ENCODE assay signal across 8 mouse cellular contexts in the genomic region with DNA sequence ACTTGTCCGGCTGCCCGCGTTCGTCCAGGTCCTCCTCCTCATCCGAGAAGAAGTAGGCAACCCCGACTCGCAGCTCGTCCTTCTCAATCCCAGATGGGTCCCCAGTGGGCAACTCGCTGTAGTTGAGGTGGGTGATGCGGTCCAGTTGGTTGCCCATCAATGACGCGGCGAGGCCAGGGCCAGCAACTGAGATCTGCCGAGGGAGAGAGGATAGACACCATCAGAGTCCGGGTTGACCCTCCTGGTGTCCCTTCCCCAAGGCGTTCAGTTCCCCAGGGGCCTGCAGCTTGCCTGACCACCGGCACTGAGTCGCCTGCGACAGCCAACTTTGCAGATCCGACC. TPM values are rescaled to one million over a fixed set of nuclear protein-coding genes. Genes with fewer than 3 reads are reported as not detected.
A peak's percentile ranks its signal among the peaks of the same experiment; 100 is the strongest.
DNase-seq lines count a peak whose midpoint lies in the region; ATAC-seq and TF ChIP-seq lines count a peak whose summit lies in the region.

No protein-coding gene starts in this region.

- H3K36me3 ChIP-seq in kidney, adult 2 months (ENCODE audit: control insufficient read depth, insufficient read depth, low read length), result no peaks in the 10 kb centered on the region
- no peaks in the 10 kb centered on the region for H3K36me3 ChIP-seq in forebrain, embryonic 16.5 days (ENCODE audit: control insufficient read depth, insufficient read depth)
- no peaks in the 10 kb centered on the region for H3K36me3 ChIP-seq in midbrain, embryonic 15.5 days (replicated peaks)

- DNase-seq in kidney, adult 2 months, result no peak
- DNase-seq in kidney, adult 9 months, result no peak
- DNase-seq in brain, adult 2 months (ENCODE audit: low read depth, low spot score), result peak; percentile 26
- DNase-seq in layer of hippocampus, postnatal 10 days (ENCODE audit: low spot score in 2 of 2), result peak; percentile 46 to 48
- DNase-seq in T-cell, adult 2 months (ENCODE audit: low spot score), result no peak

- ATAC-seq in forebrain, embryonic 16.5 days, result no peak
- no peak for ATAC-seq in midbrain, embryonic 15.5 days (replicated peaks)
- no peak for ATAC-seq in megakaryocyte-erythroid progenitor cell, adult 5-6 weeks (replicated peaks; ENCODE audit: low FRiP score, low TSS enrichment, poor library complexity, severe bottlenecking)

- H3K9me3 ChIP-seq in forebrain, embryonic 16.5 days (ENCODE audit: control insufficient read depth, low read length), result no peaks in the 10 kb centered on the region
- H3K9me3 ChIP-seq in midbrain, embryonic 15.5 days, result no peaks in the 10 kb centered on the region

- peak overlapping the region; percentile 88 for H3K4me2 ChIP-seq in forebrain, embryonic 16.5 days (ENCODE audit: low read length)
- H3K4me2 ChIP-seq in midbrain, embryonic 15.5 days, result peak overlapping the region; percentile 82

- no peak for TF ChIP-seq CTCF in kidney, adult 2 months (conservative IDR thresholded peaks at IDR 0.05; ENCODE audit: insufficient read depth, insufficient read length, low read depth, low read length)

- peak overlapping the region; percentile 72 for H3K9ac ChIP-seq in forebrain, embryonic 16.5 days (replicated peaks; ENCODE audit: low read depth, low read length)
- H3K9ac ChIP-seq in midbrain, embryonic 15.5 days, result peak overlapping the region; percentile 58

- peak overlapping the region; percentile 83 for H3K4me3 ChIP-seq in kidney, adult 2 months (ENCODE audit: insufficient read depth, low read depth, low read length)
- peak overlapping the region; percentile 75 for H3K4me3 ChIP-seq in forebrain, embryonic 16.5 days (replicated peaks; ENCODE audit: low read length)
- H3K4me3 ChIP-seq in midbrain, embryonic 15.5 days, result peak overlapping the region; percentile 73

- H3K27me3 ChIP-seq in kidney, adult 2 months (replicated peaks; ENCODE audit: control insufficient read depth, insufficient read depth, low read length), result no peaks in the 10 kb centered on the region
- no peaks in the 10 kb centered on the region for H3K27me3 ChIP-seq in forebrain, embryonic 16.5 days (replicated peaks; ENCODE audit: control insufficient read depth, insufficient read depth, low read length)
- no peaks in the 10 kb centered on the region for H3K27me3 ChIP-seq in midbrain, embryonic 15.5 days (replicated peaks)

- H3K27ac ChIP-seq in kidney, adult 2 months (ENCODE audit: insufficient read depth, low read depth, low read length), result no peak overlapping the region
- H3K27ac ChIP-seq in forebrain, embryonic 16.5 days (ENCODE audit: low read length), result peak overlapping the region; percentile 76; the same call in 1 of the 2 replicates
- peak overlapping the region; percentile 85 for H3K27ac ChIP-seq in midbrain, embryonic 15.5 days

- 7% methylated on average over 20 of the region's 20 CpGs for WGBS in kidney, adult 2 months
- 1% methylated on average over 20 of the region's 20 CpGs for WGBS in forebrain, embryonic 16.5 days
- 1% methylated on average over 20 of the region's 20 CpGs for WGBS in midbrain, embryonic 15.5 days

- TF ChIP-seq POLR2A in kidney, adult 2 months (IDR thresholded peaks at IDR 0.05; ENCODE audit: low read depth, low read length), result no peak

- peaks cover 3% of the 10 kb centered on the region; the same call in 1 of the 2 replicates for H3K4me1 ChIP-seq in kidney, adult 2 months (ENCODE audit: control insufficient read depth, insufficient read depth, low read length)
- H3K4me1 ChIP-seq in forebrain, embryonic 16.5 days (replicated peaks; ENCODE audit: control insufficient read depth, insufficient read depth, low read length), result peaks cover 36% of the 10 kb centered on the region
- H3K4me1 ChIP-seq in midbrain, embryonic 15.5 days, result peaks cover 20% of the 10 kb centered on the region

RNA-seq across cellular contexts. Expression of a gene that starts 1.3 kb away (rescaled TPM):
- polyA plus RNA-seq in kidney, adult 2 months (2012; rRNA removed), result 5.4 and 6.3 TPM in 2 replicates
- polyA plus RNA-seq in forebrain, embryonic 16.5 days (2015; fragmentation: Nextera tagmentation; extraction: Ambion mirVana), result 88.9 and 105 TPM in 2 replicates
- 10 to 100 TPM; 63.5 to 64.9 TPM for total RNA-seq in layer of hippocampus, postnatal 10 days (2021)
- 62.4 and 67.5 TPM in 2 replicates for polyA plus RNA-seq in midbrain, embryonic 15.5 days (2015; fragmentation: Nextera tagmentation; extraction: Ambion mirVana)
- not detected in 2 replicates for total RNA-seq in megakaryocyte-erythroid progenitor cell, adult 5-6 weeks (2014; fragmentation: Nextera tagmentation)
- total RNA-seq in megakaryocyte-erythroid progenitor cell, adult 5-6 weeks (2017), result not detected in 2 replicates

Comparison
In these comparisons a context has a peak if more than half of its experiments do, and no peak if none do; other contexts are left out.
1. DNase-seq: peak in brain, adult 2 months (single experiment) and layer of hippocampus, postnatal 10 days (2 of 2); none in kidney, adult 2 months (single experiment), kidney, adult 9 months (single experiment) and T-cell, adult 2 months (single experiment).
2. Peak in every context shown above with its lines, with median percentiles within 50 percentile points of each other: H3K4me3 ChIP-seq.